8 mouse cellular contexts compared by ENCODE assay signal in genomic region chr4:126255113-126256001, GRCm38 (mm10). TPM values are rescaled to one million over a fixed set of nuclear protein-coding genes. Genes with fewer than 3 reads are reported as not detected.
DNase-seq lines count a peak whose midpoint lies in the region; ATAC-seq and TF ChIP-seq lines count a peak whose summit lies in the region.

No protein-coding gene starts in this region.

- WGBS in forebrain, embryonic 16.5 days = 0% methylated on average over 49 of the region's 50 CpGs
- 0% methylated on average over 45 of the region's 50 CpGs for WGBS in kidney, embryonic 16.5 days
- WGBS in stomach, embryonic 16.5 days = under 1% methylated on average over 50 of the region's 50 CpGs

- no peaks in the 10 kb centered on the region for H3K9me3 ChIP-seq in forebrain, embryonic 16.5 days (ENCODE audit: control insufficient read depth, low read length)
- no peaks in the 10 kb centered on the region for H3K9me3 ChIP-seq in kidney, embryonic 16.5 days (ENCODE audit: low read length)
- no peaks in the 10 kb centered on the region for H3K9me3 ChIP-seq in stomach, embryonic 16.5 days (replicated peaks; ENCODE audit: control insufficient read depth, low read length)

- peak; percentile 55 to 66 for DNase-seq in layer of hippocampus, postnatal 10 days (ENCODE audit: low spot score in 2 of 2)
- no peak for DNase-seq in layer of hippocampus, adult 18-20 months (ENCODE audit: low spot score in 2 of 2)
- peak; percentile 41 for DNase-seq in lung, postnatal 25 days (ENCODE audit: low spot score)
- no peak for DNase-seq in ovary, postnatal 10 days (ENCODE audit: low spot score)

- H3K4me2 ChIP-seq in forebrain, embryonic 16.5 days (ENCODE audit: low read length) = peak overlapping the region; percentile 89
- peak overlapping the region; percentile 80 for H3K4me2 ChIP-seq in kidney, embryonic 16.5 days (replicated peaks; ENCODE audit: low read depth, low read length)
- H3K4me2 ChIP-seq in stomach, embryonic 16.5 days (ENCODE audit: low read depth, low read length) = peak overlapping the region; percentile 94

- H3K36me3 ChIP-seq in forebrain, embryonic 16.5 days (ENCODE audit: control insufficient read depth, insufficient read depth) = no peaks in the 10 kb centered on the region
- no peaks in the 10 kb centered on the region for H3K36me3 ChIP-seq in kidney, embryonic 16.5 days (ENCODE audit: insufficient read depth, low read length)
- H3K36me3 ChIP-seq in stomach, embryonic 16.5 days (ENCODE audit: control insufficient read depth, insufficient read depth, low read length) = no peaks in the 10 kb centered on the region

- H3K27me3 ChIP-seq in forebrain, embryonic 16.5 days (replicated peaks; ENCODE audit: control insufficient read depth, insufficient read depth, low read length) = no peaks in the 10 kb centered on the region
- no peaks in the 10 kb centered on the region for H3K27me3 ChIP-seq in kidney, embryonic 16.5 days (ENCODE audit: insufficient read depth, low read length)
- no peaks in the 10 kb centered on the region for H3K27me3 ChIP-seq in stomach, embryonic 16.5 days (ENCODE audit: control insufficient read depth, insufficient read depth, low read length)

- H3K4me3 ChIP-seq in bone marrow macrophage, adult 2 months (ENCODE audit: insufficient read depth, low read length) = peak overlapping the region; percentile 77
- H3K4me3 ChIP-seq in forebrain, embryonic 16.5 days (replicated peaks; ENCODE audit: low read length) = peak overlapping the region; percentile 94
- peak overlapping the region; percentile 99 for H3K4me3 ChIP-seq in kidney, embryonic 16.5 days (ENCODE audit: low read length)
- H3K4me3 ChIP-seq in stomach, embryonic 16.5 days (replicated peaks; ENCODE audit: low read length) = peak overlapping the region; percentile 100

- no peak for TF ChIP-seq CTCF in bone marrow macrophage, adult 2 months (IDR thresholded peaks at IDR 0.05; ENCODE audit: low read depth, low read length)

- peak; percentile 36 for ATAC-seq in forebrain, embryonic 16.5 days
- ATAC-seq in kidney, embryonic 16.5 days (ENCODE audit: low FRiP score, low TSS enrichment) = peak; percentile 3
- peak; percentile 6; the same call in 1 of the 2 replicates for ATAC-seq in stomach, embryonic 16.5 days (ENCODE audit: insufficient read depth, low FRiP score)

- peak overlapping the region; percentile 95 for H3K27ac ChIP-seq in bone marrow macrophage, adult 2 months (ENCODE audit: insufficient read depth, low read depth, low read length)
- H3K27ac ChIP-seq in forebrain, embryonic 16.5 days (ENCODE audit: low read length) = peak overlapping the region; percentile 81
- H3K27ac ChIP-seq in kidney, embryonic 16.5 days (ENCODE audit: low read length) = peak overlapping the region; percentile 93
- H3K27ac ChIP-seq in stomach, embryonic 16.5 days (ENCODE audit: low read length) = peak overlapping the region; percentile 90

- no peak for TF ChIP-seq POLR2A in bone marrow macrophage, adult 2 months (IDR thresholded peaks at IDR 0.05; ENCODE audit: borderline replicate concordance, low read depth, low read length)

- H3K4me1 ChIP-seq in bone marrow macrophage, adult 2 months (ENCODE audit: control insufficient read depth, insufficient read depth, low read length) = peaks cover 57% of the 10 kb centered on the region
- H3K4me1 ChIP-seq in forebrain, embryonic 16.5 days (replicated peaks; ENCODE audit: control insufficient read depth, insufficient read depth, low read length) = peaks cover 57% of the 10 kb centered on the region
- peaks cover 75% of the 10 kb centered on the region for H3K4me1 ChIP-seq in kidney, embryonic 16.5 days (ENCODE audit: insufficient read depth, low read length)
- H3K4me1 ChIP-seq in stomach, embryonic 16.5 days (ENCODE audit: control insufficient read depth, insufficient read depth, low read length) = peaks cover 64% of the 10 kb centered on the region

- peak overlapping the region; percentile 94 for H3K9ac ChIP-seq in forebrain, embryonic 16.5 days (replicated peaks; ENCODE audit: low read depth, low read length)
- H3K9ac ChIP-seq in kidney, embryonic 16.5 days (replicated peaks; ENCODE audit: low read length) = peak overlapping the region; percentile 99
- H3K9ac ChIP-seq in stomach, embryonic 16.5 days (ENCODE audit: low read length) = peak overlapping the region; percentile 98

RNA-seq across cellular contexts. Expression of gene Map7d1, which starts 0.8 kb away (rescaled TPM):
- total RNA-seq in layer of hippocampus, postnatal 10 days (2021) = 100 to 1,000 TPM; 204 to 206 TPM
- 100 to 1,000 TPM; 245 to 258 TPM for total RNA-seq in layer of hippocampus, adult 18-20 months (2021)
- polyA plus RNA-seq in bone marrow macrophage, adult 2 months (2012; ENCODE audit: insufficient read depth, insufficient read length, missing spikeins) = 131 and 139 TPM in 2 replicates
- 64.7 and 68.7 TPM in 2 replicates for polyA plus RNA-seq in forebrain, embryonic 16.5 days (2015; fragmentation: Nextera tagmentation; extraction: Ambion mirVana)
- 31.5 and 32.2 TPM in 2 replicates for polyA plus RNA-seq in kidney, embryonic 16.5 days (2015; fragmentation: Nextera tagmentation; extraction: Ambion mirVana)
- 14.4 and 20.0 TPM in 2 replicates for polyA plus RNA-seq in stomach, embryonic 16.5 days (2015; fragmentation: Nextera tagmentation; extraction: Ambion mirVana)

RNA-seq across cellular contexts. Expression of gene Trappc3, which starts 6.8 kb away (rescaled TPM):
- total RNA-seq in layer of hippocampus, postnatal 10 days (2021) = 10 to 100 TPM; 94.9 to 95.2 TPM
- 10 to 100 TPM; 83.4 to 87.4 TPM for total RNA-seq in layer of hippocampus, adult 18-20 months (2021)
- polyA plus RNA-seq in bone marrow macrophage, adult 2 months (2012; ENCODE audit: insufficient read depth, insufficient read length, missing spikeins) = 69.6 and 79.6 TPM in 2 replicates
- 179 and 192 TPM in 2 replicates for polyA plus RNA-seq in forebrain, embryonic 16.5 days (2015; fragmentation: Nextera tagmentation; extraction: Ambion mirVana)
- 113 and 120 TPM in 2 replicates for polyA plus RNA-seq in kidney, embryonic 16.5 days (2015; fragmentation: Nextera tagmentation; extraction: Ambion mirVana)
- 97.2 and 103 TPM in 2 replicates for polyA plus RNA-seq in stomach, embryonic 16.5 days (2015; fragmentation: Nextera tagmentation; extraction: Ambion mirVana)

RNA-seq across cellular contexts. Expression of gene Col8a2, which starts 31.2 kb away (rescaled TPM):
- total RNA-seq in layer of hippocampus, postnatal 10 days (2021) = 1 to 10 TPM; 1.6 to 3.6 TPM
- 1 to 10 TPM; 1.7 to 2.3 TPM for total RNA-seq in layer of hippocampus, adult 18-20 months (2021)
- not detected in 2 replicates for polyA plus RNA-seq in bone marrow macrophage, adult 2 months (2012; ENCODE audit: insufficient read depth, insufficient read length, missing spikeins)
- polyA plus RNA-seq in forebrain, embryonic 16.5 days (2015; fragmentation: Nextera tagmentation; extraction: Ambion mirVana) = 2.1 and 3.6 TPM in 2 replicates
- polyA plus RNA-seq in kidney, embryonic 16.5 days (2015; fragmentation: Nextera tagmentation; extraction: Ambion mirVana) = 11.1 and 11.4 TPM in 2 replicates
- 7.6 and 11.1 TPM in 2 replicates for polyA plus RNA-seq in stomach, embryonic 16.5 days (2015; fragmentation: Nextera tagmentation; extraction: Ambion mirVana)

RNA-seq across cellular contexts. Expression of gene Thrap3, which starts 52.8 kb away (rescaled TPM):
- 100 to 1,000 TPM; 141 to 144 TPM for total RNA-seq in layer of hippocampus, postnatal 10 days (2021)
- 100 to 1,000 TPM; 136 to 145 TPM for total RNA-seq in layer of hippocampus, adult 18-20 months (2021)
- polyA plus RNA-seq in bone marrow macrophage, adult 2 months (2012; ENCODE audit: insufficient read depth, insufficient read length, missing spikeins) = 230 and 236 TPM in 2 replicates
- 172 and 187 TPM in 2 replicates for polyA plus RNA-seq in forebrain, embryonic 16.5 days (2015; fragmentation: Nextera tagmentation; extraction: Ambion mirVana)
- 210 and 218 TPM in 2 replicates for polyA plus RNA-seq in kidney, embryonic 16.5 days (2015; fragmentation: Nextera tagmentation; extraction: Ambion mirVana)
- 164 and 176 TPM in 2 replicates for polyA plus RNA-seq in stomach, embryonic 16.5 days (2015; fragmentation: Nextera tagmentation; extraction: Ambion mirVana)

Comparison
In these comparisons a context has a peak if more than half of its experiments do, and no peak if none do; other contexts are left out.
1. DNase-seq: peak in layer of hippocampus, postnatal 10 days (2 of 2) and lung, postnatal 25 days (single experiment); none in layer of hippocampus, adult 18-20 months (0 of 2) and ovary, postnatal 10 days (single experiment).
2. Peak in every context shown above with its lines, with median percentiles within 50 percentile points of each other: H3K27ac ChIP-seq, H3K4me3 ChIP-seq, ATAC-seq, H3K4me2 ChIP-seq and H3K9ac ChIP-seq.